Mouse (Mus musculus): ENCODE results near the gene Gm6370. TPM values are rescaled to one million over a fixed set of nuclear protein-coding genes. Genes with fewer than 3 reads are reported as not detected.

The Gm6370 gene
- total RNA-seq (2023) = not detected

GRCm38 (mm10) chr5:146491063-146491462 is at the start of gene Gm6370:
Gene Gm6370 (plus strand): TSS chr5:146491363.

GRCm38 (mm10) chr5:146481665-146482064 is 9.5 kb upstream of the Gm6370 start, which contains the start of gene Gm6408:
Gene Gm6408 (plus strand): TSS chr5:146481965.

DNA sequence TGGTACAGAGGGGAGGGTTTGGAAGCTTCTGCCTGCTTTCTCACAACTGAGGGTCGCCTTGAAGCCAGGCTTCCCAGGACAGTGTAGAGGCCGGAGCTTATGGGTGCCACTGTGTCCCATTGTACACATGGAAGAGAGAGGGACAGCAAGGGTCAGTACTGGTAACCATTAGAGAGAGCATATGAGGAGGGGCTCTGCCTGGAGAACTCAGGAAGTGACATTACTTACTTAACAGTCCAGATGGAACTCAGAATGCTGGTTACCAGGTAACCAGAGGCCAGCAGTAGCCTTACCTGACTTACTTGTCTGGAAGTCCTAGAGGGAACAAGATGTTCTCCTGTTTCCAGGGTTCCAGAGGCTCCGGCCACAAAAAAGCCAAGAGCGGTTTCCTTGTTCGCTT is 10.9 kb downstream of the Gm6370 start, which contains the start of gene 4930449I24Rik:
TSS of gene 4930449I24Rik (plus strand) at position 301 of the 400 bp plus-strand sequence.

DNA sequence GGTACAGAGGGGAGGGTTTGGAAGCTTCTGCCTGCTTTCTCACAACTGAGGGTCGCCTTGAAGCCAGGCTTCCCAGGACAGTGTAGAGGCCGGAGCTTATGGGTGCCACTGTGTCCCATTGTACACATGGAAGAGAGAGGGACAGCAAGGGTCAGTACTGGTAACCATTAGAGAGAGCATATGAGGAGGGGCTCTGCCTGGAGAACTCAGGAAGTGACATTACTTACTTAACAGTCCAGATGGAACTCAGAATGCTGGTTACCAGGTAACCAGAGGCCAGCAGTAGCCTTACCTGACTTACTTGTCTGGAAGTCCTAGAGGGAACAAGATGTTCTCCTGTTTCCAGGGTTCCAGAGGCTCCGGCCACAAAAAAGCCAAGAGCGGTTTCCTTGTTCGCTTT is 22.7 kb downstream of the Gm6370 start, which contains the start of gene Gm3402:
TSS of gene Gm3402 (plus strand) at position 301 of the 400 bp plus-strand sequence.

GRCm38 (mm10) chr5:146525501-146525900 is 34.3 kb downstream of the Gm6370 start, which contains the start of gene Gm3404:
Gene Gm3404 (plus strand): TSS chr5:146525801.

GRCm38 (mm10) chr5:146537347-146537746 is 46.2 kb downstream of the Gm6370 start, which contains the start of gene Gm3409:
Gene Gm3409 (plus strand): TSS chr5:146537647.

Other genes with a start within 250 kb of the Gm6370 start
- gene Wasf3, start 106.4 kb upstream of the Gm6370 start, total RNA-seq (2023) = not detected
- gene Gm6408, start 9.4 kb upstream of the Gm6370 start, total RNA-seq (2023) = not detected
- gene 4930449I24Rik, start 11.0 kb downstream of the Gm6370 start, total RNA-seq (2023) = not detected
- gene Gm3402, start 22.8 kb downstream of the Gm6370 start, total RNA-seq (2023) = not detected
- gene Gm3404, start 34.4 kb downstream of the Gm6370 start, total RNA-seq (2023) = not detected
- not detected for gene Gm3409, start 46.3 kb downstream of the Gm6370 start, total RNA-seq (2023)
- not detected for gene Gm3415, start 64.8 kb downstream of the Gm6370 start, total RNA-seq (2023)
- under 1 TPM in 1 of 2 experiments, not detected in 1; 0.22 TPM for gene Gpr12, start 93.9 kb downstream of the Gm6370 start, total RNA-seq (2023)

Data from neutrophil, adult 59 days (primary cell).